Mouse (Mus musculus): ENCODE measurements around the gene Gm45234. TPM values are rescaled to one million over a fixed set of nuclear protein-coding genes. Genes with fewer than 3 reads are reported as not detected.
A peak's percentile ranks its signal among the peaks of the same experiment; 100 is the strongest.

Gm45234 gene
- total and polyA plus RNA-seq, 2 experiments from 2014 or later, result not detected

DNA sequence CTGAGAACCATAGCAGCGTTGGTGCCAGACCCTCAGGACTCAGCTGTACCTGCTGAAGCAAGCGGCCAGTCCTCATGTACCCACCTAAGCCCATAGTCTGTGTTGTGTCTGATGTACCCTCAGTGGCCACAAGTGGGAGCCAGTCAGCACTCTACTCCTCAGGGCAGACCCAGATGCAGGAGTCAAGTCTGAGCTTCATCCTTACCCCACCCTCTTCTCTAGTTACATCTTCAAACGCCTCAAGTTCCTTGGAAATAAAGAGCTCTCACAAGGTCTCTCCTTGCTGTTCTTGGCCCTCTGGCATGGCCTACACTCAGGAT, 53.1 kb downstream of the Gm45234 start:
- Histone ChIP-seq H3K4me1 (ENCODE audit: control insufficient read depth, insufficient read depth) (peaks cover 5% of the 10 kb centered on the region; the same call in 1 of the 2 replicates), H3K27ac (ENCODE audit: low read depth) (no peak overlapping the region), H3K4me3 (ENCODE audit: low read depth, low read length) (no peak overlapping the region), H3K27me3 (ENCODE audit: control insufficient read depth, insufficient read depth, low read length) (no peaks in the 10 kb centered on the region), H3K36me3 (replicated peaks; ENCODE audit: control insufficient read depth, insufficient read depth, low read length) (peaks cover 74% of the 10 kb centered on the region), H3K4me2 (ENCODE audit: low read depth, low read length) (no peak overlapping the region), H3K9ac (replicated peaks; ENCODE audit: low read depth, low read length) (no peak overlapping the region), H3K9me3 (replicated peaks; ENCODE audit: control insufficient read depth, low read length) (no peaks in the 10 kb centered on the region)
- peak; percentile 83 for TF ChIP-seq CTCF (IDR thresholded peaks at IDR 0.05; ENCODE audit: low read depth)
- no peak for TF ChIP-seq EP300 (IDR thresholded peaks at IDR 0.05; ENCODE audit: low read depth)
- DNase-seq (ENCODE audit: low spot score) (no peak), ATAC-seq (ENCODE audit: insufficient read depth, low read depth) (peak; percentile 62)
- 51% methylated on average over 3 of the region's 3 CpGs for WGBS

GRCm38 (mm10) chr6:124702102-124702783, 53.6 kb downstream of the Gm45234 start:
- DNase-seq (ENCODE audit: low spot score), result no peak
- Histone ChIP-seq H3K4me1 (ENCODE audit: control insufficient read depth, insufficient read depth) (peaks cover 5% of the 10 kb centered on the region; the same call in 1 of the 2 replicates), H3K27ac (ENCODE audit: low read depth) (no peak overlapping the region), H3K36me3 (replicated peaks; ENCODE audit: control insufficient read depth, insufficient read depth, low read length) (peaks cover 72% of the 10 kb centered on the region), H3K27me3 (ENCODE audit: control insufficient read depth, insufficient read depth, low read length) (no peaks in the 10 kb centered on the region), H3K4me3 (ENCODE audit: low read depth, low read length) (no peak overlapping the region), H3K4me2 (ENCODE audit: low read depth, low read length) (no peak overlapping the region), H3K9ac (replicated peaks; ENCODE audit: low read depth, low read length) (no peak overlapping the region), H3K9me3 (replicated peaks; ENCODE audit: control insufficient read depth, low read length) (no peaks in the 10 kb centered on the region)
- no peak for ATAC-seq (ENCODE audit: insufficient read depth, low read depth)
- WGBS, result 88% methylated on average over 17 of the region's 17 CpGs
- TF ChIP-seq EP300 (IDR thresholded peaks at IDR 0.05; ENCODE audit: low read depth) (no peak), CTCF (IDR thresholded peaks at IDR 0.05; ENCODE audit: low read depth) (no peak)

- peaks cover 71% of the 10 kb centered on the region for H3K36me3 ChIP-seq (replicated peaks; ENCODE audit: control insufficient read depth, insufficient read depth, low read length)
- H3K4me1 ChIP-seq (ENCODE audit: control insufficient read depth, insufficient read depth), result peaks cover 5% of the 10 kb centered on the region; the same call in 1 of the 2 replicates
- H3K4me2 ChIP-seq (ENCODE audit: low read depth, low read length), result no peak overlapping the region
- no peak overlapping the region for H3K9ac ChIP-seq (replicated peaks; ENCODE audit: low read depth, low read length)
- WGBS, result 69% methylated on average over 8 of the region's 8 CpGs
- no peak overlapping the region for H3K27ac ChIP-seq (ENCODE audit: low read depth)
- H3K9me3 ChIP-seq (replicated peaks; ENCODE audit: control insufficient read depth, low read length), result no peaks in the 10 kb centered on the region
- no peak for DNase-seq (ENCODE audit: low spot score)
- no peaks in the 10 kb centered on the region for H3K27me3 ChIP-seq (ENCODE audit: control insufficient read depth, insufficient read depth, low read length)
- TF ChIP-seq EP300 (IDR thresholded peaks at IDR 0.05; ENCODE audit: low read depth) (no peak), CTCF (IDR thresholded peaks at IDR 0.05; ENCODE audit: low read depth) (peak; percentile 39)
- no peak for ATAC-seq (ENCODE audit: insufficient read depth, low read depth)
- H3K4me3 ChIP-seq (ENCODE audit: low read depth, low read length), result no peak overlapping the region
These were observed 54.5 kb downstream of the Gm45234 start for GRCm38 (mm10) chr6:124701338-124701737.

DNA sequence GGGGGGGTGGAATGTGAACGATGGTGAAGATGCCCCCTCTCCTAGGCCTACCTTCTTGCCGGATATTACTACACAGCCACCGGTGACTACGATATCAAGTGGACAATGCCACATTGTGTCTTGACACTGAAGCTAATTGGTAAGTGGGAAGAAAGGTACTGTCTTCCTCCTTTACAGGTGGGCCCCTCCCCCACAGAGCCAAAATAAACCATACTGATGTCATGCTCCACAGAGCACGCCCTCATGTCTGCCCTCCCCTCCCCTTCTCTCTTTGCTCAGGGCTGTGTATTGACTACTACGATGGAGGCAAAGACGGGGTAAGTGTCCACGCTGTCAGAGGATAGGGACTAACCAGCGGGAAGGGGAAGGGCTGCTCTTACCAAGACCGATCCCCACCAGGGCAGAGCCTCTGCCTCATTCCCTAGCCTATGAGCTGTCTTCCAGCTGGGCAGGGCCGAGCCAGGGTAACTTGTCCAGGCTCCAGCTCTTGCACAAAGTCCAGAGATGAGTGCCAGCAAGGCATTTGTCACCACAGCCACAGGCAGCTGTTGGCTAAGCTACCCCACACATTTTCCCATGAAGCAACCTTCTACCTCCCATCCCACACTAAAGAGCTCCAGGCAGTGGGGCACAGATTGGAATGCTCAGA, 55.7 kb downstream of the Gm45234 start:
- no peak for TF ChIP-seq EP300 (IDR thresholded peaks at IDR 0.05; ENCODE audit: low read depth)
- no peak for TF ChIP-seq CTCF (IDR thresholded peaks at IDR 0.05; ENCODE audit: low read depth)
- peaks cover 62% of the 10 kb centered on the region for H3K36me3 ChIP-seq (replicated peaks; ENCODE audit: control insufficient read depth, insufficient read depth, low read length)
- peak; percentile 51 for ATAC-seq (ENCODE audit: insufficient read depth, low read depth)

GRCm38 (mm10) chr6:124699366-124699765, 56.5 kb downstream of the Gm45234 start:
- 87% methylated on average over 4 of the region's 4 CpGs for WGBS
- ATAC-seq (ENCODE audit: insufficient read depth, low read depth) (no peak), DNase-seq (ENCODE audit: low spot score) (no peak)
- H3K9ac ChIP-seq (replicated peaks; ENCODE audit: low read depth, low read length), result no peak overlapping the region
- H3K27me3 ChIP-seq (ENCODE audit: control insufficient read depth, insufficient read depth, low read length), result no peaks in the 10 kb centered on the region
- H3K4me3 ChIP-seq (ENCODE audit: low read depth, low read length), result no peak overlapping the region
- no peak overlapping the region for H3K4me2 ChIP-seq (ENCODE audit: low read depth, low read length)
- TF ChIP-seq EP300 (IDR thresholded peaks at IDR 0.05; ENCODE audit: low read depth), result no peak
- no peak for TF ChIP-seq CTCF (IDR thresholded peaks at IDR 0.05; ENCODE audit: low read depth)
- no peaks in the 10 kb centered on the region for H3K9me3 ChIP-seq (replicated peaks; ENCODE audit: control insufficient read depth, low read length)
- H3K4me1 ChIP-seq (ENCODE audit: control insufficient read depth, insufficient read depth), result peaks cover 10% of the 10 kb centered on the region
- 0 out of 2 replicates have a peak overlapping the region, but pooled peaks have one; percentile 63 for H3K27ac ChIP-seq (ENCODE audit: low read depth)
- peaks cover 55% of the 10 kb centered on the region for H3K36me3 ChIP-seq (replicated peaks; ENCODE audit: control insufficient read depth, insufficient read depth, low read length)

More for the DNA sequence above, 55.7 kb downstream of the Gm45234 start:
- no peak for DNase-seq (ENCODE audit: low spot score)
- Histone ChIP-seq H3K9ac (replicated peaks; ENCODE audit: low read depth, low read length) (no peak overlapping the region), H3K4me2 (ENCODE audit: low read depth, low read length) (no peak overlapping the region), H3K27ac (ENCODE audit: low read depth) (peak overlapping the region; percentile 63), H3K9me3 (replicated peaks; ENCODE audit: control insufficient read depth, low read length) (no peaks in the 10 kb centered on the region), H3K27me3 (ENCODE audit: control insufficient read depth, insufficient read depth, low read length) (no peaks in the 10 kb centered on the region), H3K4me3 (ENCODE audit: low read depth, low read length) (no peak overlapping the region), H3K4me1 (ENCODE audit: control insufficient read depth, insufficient read depth) (peaks cover 5% of the 10 kb centered on the region; the same call in 1 of the 2 replicates)
- 63% methylated on average over 11 of the region's 11 CpGs for WGBS
